Mouse (Mus musculus) ovary, postnatal 36 days (tissue): Measurements from ENCODE around the gene Actb.
A peak's percentile ranks its signal among the peaks of the same experiment; 100 is the strongest.
"Not testable (repeated sequence)": the region's sequence is repeated elsewhere in the genome, so short reads cannot be mapped to it uniquely, and the experiment has no call there.

Experiments
- DNase-seq: peaks from one replicate; pipeline ENCODE4 v3.0.0; 2022; ENCODE audit warnings: low spot score, mixed read lengths

Actb gene

DNA sequence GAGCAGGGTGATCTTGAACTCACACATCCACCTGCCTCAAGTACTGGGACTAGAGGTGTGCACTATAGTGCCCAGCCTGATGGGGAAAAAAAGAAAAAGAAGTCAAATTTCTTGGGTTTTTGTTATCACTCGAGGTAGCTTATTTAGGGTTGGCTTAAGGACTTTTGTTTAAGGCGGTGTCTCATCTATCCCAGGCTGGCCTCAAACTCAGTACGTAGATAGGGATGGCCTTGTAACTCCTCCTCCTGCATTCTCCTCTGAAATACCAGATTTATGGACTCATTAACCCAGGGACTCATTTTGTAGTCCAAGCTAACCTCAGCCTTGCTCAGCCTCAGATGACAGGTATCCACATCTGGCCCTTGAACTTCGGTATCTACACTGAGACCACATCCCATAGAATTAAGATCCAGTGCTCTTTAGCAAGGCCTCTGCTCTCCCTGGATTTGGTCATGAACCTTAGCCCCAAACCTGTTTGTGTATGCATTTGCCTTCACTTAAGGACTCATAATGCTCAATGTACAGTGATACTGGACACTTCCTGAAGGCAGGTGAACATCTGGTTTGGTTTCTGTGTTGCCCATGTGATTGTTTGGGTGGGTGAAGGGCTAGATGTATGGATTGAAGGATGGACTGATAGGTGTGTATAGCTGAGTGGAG, 4.6 kb downstream of the Actb start:
- DNase-seq, result no peak

DNA sequence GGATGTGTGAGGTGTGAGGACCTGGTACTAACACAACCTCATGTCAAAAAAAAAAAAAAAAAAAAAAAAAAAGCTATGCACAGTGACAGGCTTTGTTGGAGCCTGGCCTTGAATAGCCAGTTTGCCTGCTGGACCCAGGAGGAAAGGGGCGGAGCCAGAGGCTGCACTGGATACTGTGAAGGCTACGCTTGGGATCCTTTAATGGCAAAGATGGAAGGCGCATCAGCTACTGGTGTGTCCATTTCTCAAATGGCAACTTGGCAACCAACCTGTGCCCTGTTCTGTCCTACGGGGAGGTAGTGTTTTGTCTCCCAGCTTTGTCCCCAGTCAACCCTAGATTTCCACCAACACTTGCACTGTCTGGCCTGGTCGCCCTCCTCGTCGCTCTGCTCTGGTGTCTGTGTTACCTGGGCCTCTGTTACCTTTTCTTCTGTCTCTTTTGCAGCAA, 5.2 kb downstream of the Actb start:
- peak; percentile 61 for DNase-seq

DNA sequence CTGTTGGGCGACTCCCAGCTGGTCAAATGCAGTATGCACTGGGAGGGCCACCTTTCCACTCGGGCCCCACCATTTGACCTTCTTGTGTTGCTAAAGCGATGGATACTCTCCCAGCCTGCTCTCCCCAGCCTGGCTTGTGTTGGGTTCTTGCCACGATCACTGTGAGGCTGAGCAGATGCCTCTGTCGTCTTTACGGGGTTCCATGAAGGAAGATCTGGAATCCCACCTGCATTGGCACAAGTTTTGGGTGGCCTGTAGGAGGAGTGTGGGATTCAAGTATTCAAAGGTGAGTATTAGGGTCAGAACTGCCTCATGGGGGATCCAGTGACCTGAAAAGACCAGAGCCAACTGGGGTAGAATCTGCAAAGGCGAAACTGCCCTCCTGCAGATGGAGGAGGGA, 5.9 kb downstream of the Actb start:
- no peak for DNase-seq

DNA sequence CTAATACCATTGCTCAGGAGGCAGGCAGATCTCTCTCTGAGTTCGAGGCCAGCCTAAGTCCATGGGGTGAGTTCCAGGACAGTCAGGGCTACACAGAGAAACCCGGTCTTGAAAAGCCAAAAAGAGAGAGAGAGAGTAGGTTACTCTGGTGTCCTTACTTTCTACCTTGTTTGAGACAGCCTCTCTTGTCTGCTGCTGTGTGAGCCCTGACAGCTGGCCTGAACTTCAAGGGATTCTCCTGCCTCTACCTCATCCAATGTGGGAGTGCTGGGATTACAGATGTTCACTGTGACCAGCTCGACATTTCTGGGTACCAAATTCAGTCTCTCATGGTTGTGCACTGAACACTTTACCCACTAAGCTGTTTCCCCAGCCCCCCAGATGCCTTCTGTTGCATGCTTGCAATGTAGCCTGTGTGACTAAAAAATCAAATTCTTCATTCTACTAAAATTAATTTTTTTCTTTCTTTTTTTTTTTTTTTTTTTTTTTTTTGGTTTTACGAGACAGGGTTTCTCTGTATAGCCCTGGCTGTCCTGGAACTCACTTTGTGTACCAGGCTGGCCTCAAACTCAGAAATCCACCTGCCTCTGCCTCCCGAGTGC, 6.5 kb downstream of the Actb start:
- no peak for DNase-seq

DNA sequence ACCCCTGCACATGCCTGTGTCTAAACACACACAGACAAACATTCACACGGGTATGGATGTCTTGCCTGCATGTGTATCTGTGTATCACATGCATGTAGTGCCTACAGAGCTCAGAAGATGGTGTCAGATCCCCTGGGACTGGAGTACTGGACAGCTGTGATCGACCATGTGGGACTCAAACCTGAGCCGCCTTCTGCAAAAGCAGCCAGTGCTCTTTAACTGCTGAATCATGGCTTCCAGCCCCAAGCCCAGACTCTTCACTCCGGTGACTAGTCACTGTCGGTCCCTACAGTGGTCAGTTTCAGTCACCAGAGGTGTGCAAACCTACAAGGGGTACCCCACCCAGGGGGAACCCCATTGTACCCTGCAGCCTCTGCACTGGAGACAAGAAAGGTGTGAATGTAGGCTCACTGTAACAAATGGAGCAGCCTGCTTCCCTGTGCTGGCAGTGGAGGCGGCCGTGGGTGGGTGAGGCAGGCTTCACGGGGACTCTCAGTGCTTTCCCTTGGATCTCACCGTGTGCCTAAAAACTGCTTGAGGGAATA, 7.4 kb downstream of the Actb start:
- no peak for DNase-seq

DNA sequence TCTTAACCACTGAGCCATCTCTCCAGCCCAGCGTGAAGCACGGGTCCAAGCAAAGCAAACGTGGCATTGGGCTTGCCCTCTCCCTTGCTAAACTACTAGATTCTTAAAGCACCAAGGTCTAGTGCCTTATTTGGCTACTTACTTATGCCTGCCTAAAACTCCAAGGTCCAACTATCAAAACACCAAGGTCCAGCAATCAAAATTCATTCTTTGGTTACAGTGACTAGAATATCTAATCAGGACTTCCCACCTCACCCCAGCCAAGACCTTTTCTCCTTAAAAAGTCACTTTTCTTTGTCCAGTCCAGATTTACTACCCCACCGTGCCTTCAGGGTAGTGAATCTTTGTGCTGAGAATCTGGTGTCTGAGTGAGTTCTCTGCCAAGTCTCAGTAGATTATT, 8.2 kb downstream of the Actb start:
- DNase-seq, result no peak

DNA sequence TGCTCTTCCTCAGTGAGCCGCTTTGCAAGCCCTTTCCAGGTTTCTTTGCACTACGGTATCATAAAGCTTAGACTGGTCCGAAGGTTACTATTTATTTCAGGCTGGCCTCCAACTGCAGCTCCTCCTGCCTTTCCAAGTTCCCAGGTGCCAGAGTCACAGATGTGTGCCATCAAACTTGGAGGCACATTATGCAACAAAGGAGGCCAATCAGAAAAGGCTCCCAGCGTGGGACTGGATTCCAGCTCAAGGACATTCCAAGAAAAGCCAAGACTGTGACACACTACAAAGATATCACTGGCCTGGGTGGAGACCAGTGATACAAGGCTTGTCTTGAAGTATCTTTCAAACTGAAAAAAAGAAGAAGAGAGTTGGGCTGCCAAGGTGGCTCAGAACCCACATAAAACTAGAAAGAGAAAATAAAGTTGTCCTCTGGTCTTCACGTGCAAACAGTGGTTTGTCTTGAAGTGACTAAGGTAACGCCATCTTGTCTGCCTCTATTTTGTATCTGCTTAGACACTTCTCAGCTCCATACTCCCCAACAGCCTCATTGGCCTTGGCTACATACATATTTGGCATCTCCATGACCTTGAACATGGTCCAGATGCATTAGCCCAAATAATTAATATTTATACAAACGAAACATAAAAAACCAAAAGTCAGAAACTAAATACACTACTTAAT, 8.8 kb downstream of the Actb start:
- DNase-seq, result no peak

DNA sequence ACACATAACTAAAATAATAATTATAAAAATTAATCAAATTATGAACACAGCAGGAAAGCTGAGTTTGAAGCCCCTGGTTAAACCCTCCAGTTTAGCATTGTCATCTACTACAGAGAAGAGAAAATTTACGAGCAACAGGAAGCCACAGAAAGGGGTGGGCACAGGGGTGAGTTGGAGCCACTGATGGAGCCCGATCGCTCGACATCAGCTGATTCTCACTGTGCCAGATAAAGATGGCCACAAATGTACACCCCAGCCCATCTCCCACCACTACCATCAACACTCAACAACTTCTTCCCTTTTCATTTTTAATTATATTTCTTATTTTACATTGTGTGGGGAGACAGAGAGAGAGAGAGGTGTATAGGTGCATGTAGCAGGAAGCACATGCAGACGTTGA, 9.8 kb downstream of the Actb start:
- DNase-seq, result no peak

DNA sequence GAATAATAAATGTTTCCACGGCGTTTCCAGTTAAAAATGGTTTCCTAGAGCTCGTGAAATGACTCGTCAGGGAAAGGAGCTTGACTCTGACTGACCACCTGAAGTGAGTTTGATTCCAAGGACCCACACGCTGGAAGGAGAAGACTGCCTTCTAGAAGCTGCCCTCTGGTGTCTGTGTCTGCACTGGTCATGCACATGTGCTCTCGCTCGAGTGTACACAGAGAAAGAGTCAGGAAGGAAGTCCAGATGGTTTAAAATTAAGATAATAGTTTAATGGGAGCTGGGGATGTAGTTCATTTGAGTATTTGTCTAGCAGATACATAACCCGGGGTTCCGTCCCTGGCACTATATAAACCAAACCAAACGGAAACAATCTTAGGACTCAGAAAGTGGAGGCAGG, 10.4 kb downstream of the Actb start:
- DNase-seq, result no peak

DNA sequence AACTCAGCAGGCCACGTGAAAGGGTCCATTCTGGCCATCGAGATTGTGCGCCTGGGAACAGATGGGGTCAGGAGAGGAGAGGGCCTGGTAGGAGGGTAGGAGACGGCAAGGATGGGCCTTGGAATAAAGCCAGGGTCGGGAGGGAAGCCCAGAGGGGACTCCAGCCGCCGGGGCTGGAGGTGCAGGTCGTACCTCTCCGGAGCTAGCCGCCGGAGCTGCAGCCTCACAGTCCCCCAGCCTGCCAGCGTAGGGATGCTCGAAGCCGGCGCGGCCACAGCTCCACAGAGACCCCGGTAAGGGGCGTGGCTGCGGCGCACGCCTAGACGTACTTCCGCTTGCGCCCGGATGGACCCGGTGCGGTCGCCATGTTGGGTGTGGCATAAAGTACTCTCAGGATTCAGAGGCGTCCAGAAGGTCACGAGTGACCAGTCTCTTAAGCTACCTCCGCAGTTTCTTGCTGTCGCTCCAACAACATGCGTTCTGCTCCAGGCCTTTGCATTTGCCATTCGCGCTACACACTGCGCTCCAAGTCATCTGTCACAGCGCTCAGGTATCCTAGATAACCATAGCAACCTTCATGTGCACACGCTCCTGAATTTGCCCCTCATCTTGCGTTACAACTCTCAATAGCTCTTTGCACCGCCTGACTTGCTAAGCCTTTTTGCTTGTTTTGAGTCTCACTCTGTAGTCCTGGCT, 11.5 kb downstream of the Actb start, which contains the start of gene Fbxl18:
Gene Fbxl18 (minus strand): TSS at position 504 of the 696 bp plus-strand sequence.
- peak; percentile 90 for DNase-seq

DNA sequence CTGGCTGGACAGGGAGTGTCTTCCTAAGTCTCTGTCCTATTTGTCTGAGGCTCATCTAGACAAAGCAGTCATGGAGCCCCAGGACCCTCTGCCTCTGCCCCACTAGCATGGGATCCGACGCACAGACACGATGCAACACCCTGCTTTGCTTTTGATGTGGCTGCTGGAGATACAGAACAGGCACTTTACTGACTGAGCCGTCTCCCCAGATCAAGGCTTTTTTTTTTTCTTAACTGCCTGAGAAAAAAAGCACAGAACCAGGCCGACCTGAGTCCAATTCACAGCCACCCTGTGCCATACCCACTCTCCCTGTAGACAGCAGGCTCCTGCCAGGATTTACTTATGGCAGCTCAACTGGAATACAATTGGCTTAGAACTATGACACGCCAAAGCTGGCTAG, 15.2 kb downstream of the Actb start:
- no peak for DNase-seq

DNA sequence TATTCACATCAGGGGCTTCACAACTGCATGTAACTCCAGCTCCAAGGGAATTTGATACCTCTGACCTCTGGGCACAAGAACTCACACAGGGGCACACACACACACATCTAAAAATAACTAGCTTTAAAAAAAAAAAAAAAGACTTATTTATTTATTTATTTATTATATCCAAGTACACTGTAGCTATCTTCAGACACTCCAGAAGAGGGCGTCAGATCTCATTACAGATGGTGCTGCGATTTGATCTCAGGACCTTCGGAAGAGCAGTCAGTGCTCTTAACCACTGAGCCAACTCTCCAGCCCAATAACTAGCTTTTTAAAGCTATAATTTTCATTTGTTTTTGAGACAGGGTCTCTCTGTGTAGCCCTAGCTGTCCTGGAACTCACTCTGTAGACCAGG, 19.0 kb downstream of the Actb start:
- DNase-seq, result not testable (repeated sequence)

DNA sequence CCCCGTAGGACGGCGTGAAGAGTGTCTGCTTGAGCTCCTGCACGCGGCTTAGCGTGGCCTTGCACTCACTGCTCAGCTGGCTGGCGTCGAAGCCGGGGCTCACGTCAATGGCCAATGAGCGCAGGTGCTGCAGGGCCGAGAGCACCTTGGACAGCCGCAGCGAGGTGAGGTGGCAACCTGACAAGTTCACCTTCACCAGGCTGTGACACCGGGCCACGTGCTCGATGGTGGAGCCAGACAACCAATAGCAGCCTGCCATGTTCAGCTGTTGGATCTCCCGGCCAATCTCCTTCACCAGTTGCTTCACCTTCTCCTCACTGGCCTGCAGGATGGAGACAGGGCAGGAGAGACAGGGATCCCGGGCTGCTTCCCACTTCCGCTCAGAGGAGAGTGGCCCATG, 19.8 kb downstream of the Actb start:
- no peak for DNase-seq

DNA sequence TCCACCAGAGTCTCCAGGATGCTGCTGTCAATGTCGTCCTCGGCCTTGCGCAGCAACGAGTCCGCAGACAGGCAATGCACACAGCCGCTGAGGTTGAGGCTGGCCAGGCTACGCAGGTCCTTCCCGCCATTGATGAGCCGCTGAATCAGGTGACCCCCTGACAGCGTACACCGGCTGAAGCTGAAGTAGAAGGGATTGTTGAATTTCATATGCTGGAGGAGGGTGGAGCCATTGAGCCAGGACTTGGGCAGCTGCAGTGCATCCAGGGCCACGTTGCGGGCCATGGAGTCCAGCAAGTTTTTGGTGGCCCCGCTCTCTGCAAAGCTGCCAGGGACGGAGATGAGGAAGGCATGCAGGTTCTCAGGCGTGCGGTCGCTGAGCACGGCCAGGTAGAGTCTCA, 20.4 kb downstream of the Actb start:
- DNase-seq, result no peak

DNA sequence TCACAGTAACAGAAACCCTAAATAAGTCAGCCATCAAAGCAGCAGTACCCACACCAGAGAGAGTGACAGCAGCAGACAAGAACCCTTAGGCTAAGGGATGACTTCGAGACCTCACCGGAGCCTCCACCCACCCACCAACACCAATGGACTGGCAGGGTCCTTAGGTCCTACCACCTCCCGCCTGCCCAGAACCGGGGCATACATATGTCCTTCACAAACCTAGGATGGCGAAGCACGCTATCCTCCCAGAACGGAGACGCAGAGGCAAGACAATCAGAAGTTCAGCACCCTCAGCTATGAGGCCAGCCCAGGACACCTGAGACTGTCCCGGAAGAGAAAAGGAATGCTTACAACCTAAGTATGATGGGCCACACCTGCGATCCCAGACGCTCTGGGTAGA, 24.1 kb downstream of the Actb start:
- DNase-seq, result no peak

DNA sequence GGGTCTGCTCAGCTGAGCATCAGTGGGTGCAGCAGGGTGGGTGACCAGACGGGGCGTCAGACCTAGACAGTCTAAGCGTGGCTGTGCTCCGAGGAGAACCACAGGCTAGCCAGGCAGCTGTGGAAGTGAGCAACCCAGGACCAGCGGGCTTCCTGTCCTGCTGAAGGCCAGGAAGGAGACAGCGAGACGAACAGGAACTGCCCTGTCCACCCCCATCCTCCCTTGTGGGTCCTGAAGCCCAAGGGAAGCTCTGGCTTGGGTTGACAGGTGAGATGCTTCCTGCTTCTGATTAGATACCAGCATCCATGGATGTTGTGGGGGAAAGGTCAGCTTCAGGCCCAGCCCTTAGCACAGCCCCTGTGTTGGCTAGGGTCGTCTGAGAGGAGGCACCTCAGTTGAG, 24.6 kb downstream of the Actb start:
- no peak for DNase-seq

DNA sequence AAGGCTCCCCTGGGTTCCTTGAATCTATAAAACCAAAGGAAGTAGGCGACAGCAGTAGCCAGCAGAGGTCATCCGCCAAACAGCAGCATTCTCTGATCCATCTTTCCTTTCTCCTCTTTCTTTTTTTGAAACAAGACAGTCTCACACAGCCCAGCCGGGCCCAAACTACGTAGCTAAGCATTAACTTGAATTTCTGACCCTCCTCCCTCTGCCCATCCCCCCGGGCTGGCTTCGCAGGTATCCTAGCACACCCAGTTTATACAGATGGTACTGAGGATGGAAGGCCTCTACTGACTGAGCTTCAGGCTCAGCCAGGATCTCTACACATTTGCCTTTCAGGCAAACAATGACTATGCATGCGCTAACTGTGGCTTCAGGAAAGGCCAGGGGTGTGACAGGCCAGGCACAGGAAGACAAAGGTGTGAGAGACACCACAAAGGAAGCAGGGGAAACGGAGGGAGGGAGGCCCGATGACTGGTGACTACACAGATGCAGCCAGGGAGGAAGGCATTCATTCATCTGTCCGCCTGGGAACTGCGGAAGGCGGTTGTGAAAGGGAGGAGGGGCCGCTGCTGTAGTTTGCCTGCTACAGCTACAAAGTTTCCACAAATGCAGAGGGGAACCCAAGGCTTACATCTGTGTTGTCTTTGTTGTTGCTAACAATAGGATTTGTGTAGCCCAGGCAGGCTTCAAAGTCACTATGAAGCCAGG, 25.6 kb downstream of the Actb start:
- no peak for DNase-seq

DNA sequence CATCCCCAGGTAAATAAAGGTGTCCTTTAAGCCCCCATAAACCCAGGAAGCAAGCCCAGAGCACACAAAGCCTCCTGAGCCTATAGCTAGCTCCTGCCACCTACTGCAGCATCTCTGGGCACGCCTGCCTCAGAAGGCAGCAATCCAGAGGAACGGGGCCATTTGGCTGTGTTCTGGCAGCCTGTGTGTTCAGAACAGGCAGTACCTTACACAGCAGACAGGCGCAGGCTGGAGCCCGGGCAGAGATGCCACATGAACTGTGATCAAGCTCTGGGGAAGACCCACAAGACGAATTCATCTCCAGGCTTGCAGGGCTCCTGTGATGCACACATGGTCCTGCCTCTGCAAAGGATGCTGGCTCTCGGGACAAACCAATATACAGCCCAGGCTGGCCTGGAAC, 26.3 kb downstream of the Actb start:
- no peak for DNase-seq

DNA sequence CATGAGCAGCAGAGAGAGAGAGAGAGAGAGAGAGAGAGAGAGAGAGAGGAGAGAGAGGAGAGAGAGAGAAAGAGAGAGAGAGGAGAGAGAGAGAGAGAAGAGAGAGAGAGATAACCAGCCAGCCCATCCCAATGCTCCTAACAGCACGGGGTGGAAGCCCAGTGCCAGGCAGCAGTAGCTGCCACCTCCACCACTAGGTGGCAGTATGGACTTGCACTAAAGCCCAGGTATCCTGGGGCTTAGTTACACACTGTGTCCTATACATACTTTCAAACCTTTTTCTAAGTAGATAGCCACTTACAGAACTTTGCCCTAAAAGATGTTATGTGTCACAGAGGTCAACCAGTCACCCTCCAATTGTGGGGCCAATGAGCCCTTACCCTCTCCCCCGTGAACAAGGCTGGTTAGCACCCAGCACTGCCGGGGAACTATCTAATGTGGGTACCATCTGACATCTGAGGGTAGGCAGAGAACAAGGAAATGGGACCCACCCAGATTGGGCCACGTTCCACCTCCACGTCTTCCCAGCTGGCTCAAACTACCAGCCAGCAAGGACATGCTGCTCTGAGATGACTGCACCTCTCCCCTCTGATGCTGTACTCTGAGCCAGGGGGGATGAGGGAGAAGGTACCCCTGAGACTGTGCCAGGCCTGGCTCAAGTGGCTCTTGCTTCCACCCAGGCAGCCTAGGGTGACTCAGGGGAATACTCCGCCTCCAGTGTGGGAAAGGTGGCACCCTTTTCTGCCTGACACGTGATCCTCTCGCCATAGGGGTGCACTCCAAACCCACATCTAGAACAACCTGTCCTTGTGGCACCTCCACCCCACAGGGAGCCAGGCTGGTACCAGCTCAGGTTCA, 27.0 kb downstream of the Actb start:
- DNase-seq, result peak; percentile 75

DNA sequence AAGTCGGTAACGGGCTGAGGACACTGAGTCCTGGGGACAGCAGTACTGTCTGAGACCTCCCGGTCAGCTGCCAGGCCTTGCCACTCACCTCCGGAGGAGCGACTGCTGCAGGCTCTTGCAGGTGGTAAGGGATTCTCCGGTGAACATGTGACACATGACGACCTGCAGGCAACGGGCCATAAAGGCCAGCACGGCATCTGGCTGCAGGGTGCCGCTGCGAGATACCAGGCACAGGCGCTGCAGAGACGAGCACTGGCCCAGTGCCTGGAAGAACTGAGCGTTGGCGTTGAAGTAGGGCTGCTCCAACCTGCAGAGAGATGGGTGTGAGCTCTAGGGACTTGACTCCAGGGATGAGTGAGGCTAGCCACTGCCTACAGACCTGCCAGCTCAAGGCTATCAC, 28.0 kb downstream of the Actb start:
- no peak for DNase-seq
